Mouse (Mus musculus) forebrain, embryonic 13.5 days (tissue): ENCODE measurements around the gene Nod1. TPM values are rescaled to one million over a fixed set of nuclear protein-coding genes. Genes with fewer than 3 reads are reported as not detected.

Experiments
- ATAC-seq: fragments of 200-750 bp; cut with Nextera tagmentation; 2 replicates; pipeline ENCODE4 v1.8.0; 2017
- H3K27ac ChIP-seq: fragments of 300-500 bp; sonication (generic); 2 replicates; pipeline ENCODE4 v1.5.1; 2015; ENCODE audit warnings: inconsistent platforms, mild to moderate bottlenecking, moderate library complexity
- H3K27me3 ChIP-seq: fragments of 300-500 bp; sonication (generic); 2 replicates; pipeline ENCODE4 v1.6.1; 2015; ENCODE audit warnings: mild to moderate bottlenecking, inconsistent platforms
- H3K36me3 ChIP-seq: fragments of 300-500 bp; sonication (generic); 2 replicates; pipeline ENCODE4 v1.6.1; 2015; ENCODE audit warnings: mild to moderate bottlenecking, inconsistent platforms; ENCODE audit not compliant: poor library complexity, severe bottlenecking
- H3K4me1 ChIP-seq: fragments of 300-500 bp; sonication (generic); 2 replicates; pipeline ENCODE4 v1.6.1; 2015; ENCODE audit warnings: inconsistent platforms
- H3K4me2 ChIP-seq: fragments of 300-500 bp; sonication (generic); 2 replicates; pipeline ENCODE4 v1.6.1; 2015; ENCODE audit warnings: inconsistent platforms, mild to moderate bottlenecking, moderate library complexity
- H3K4me3 ChIP-seq: fragments of 300-500 bp; sonication (generic); 2 replicates; pipeline ENCODE4 v1.5.1; 2015; ENCODE audit warnings: mild to moderate bottlenecking, inconsistent platforms
- H3K9ac ChIP-seq: fragments of 300-500 bp; sonication (generic); 2 replicates; pipeline ENCODE4 v1.6.1; 2015; ENCODE audit warnings: mild to moderate bottlenecking, inconsistent platforms
- H3K9me3 ChIP-seq: fragments of 300-500 bp; sonication (generic); replicated peaks from 2 replicates; pipeline ENCODE4 v1.6.1; 2016; ENCODE audit warnings: inconsistent platforms
- WGBS: fragments of 180-500 bp; shearing (Covaris S2); methylation state at CpG from one replicate; pipeline ENCODE4 v1.1.7; 2015; 5-methylcytosine and 5-hydroxymethylcytosine counted together
- polyA plus RNA-seq: library from polyadenylated mRNA; unstranded; fragments of >200 nt; fragmentation: Nextera tagmentation; extraction: Ambion mirVana; gene quantifications from 2 replicates; pipeline ENCODE4 v1.2.1, GENCODE M21; 2015

Nod1 gene
- polyA plus RNA-seq, 1 experiment from 2014 or later = 1.6 TPM

DNA sequence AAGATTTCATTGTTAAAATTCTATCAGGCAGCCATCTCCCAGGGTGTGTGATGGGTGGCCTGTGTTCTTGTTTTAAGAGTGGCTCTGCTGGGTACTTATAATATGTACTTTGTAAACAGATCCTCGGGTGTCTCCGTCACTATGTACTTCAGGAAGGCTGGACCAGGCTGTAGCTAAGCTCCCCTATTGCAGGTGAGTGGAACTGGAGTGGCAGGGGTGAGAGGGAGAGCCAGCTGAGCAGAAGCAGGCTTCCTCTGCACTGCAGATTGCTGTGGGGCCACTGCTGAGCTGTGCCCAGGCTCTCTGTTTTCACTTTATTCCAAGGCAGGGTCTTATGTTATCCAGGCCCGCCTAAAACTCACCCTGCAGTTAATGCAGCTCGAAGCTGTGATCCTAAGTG, 30.0 kb upstream of the Nod1 start:
- WGBS = 80% methylated on average over 4 of the region's 4 CpGs

DNA sequence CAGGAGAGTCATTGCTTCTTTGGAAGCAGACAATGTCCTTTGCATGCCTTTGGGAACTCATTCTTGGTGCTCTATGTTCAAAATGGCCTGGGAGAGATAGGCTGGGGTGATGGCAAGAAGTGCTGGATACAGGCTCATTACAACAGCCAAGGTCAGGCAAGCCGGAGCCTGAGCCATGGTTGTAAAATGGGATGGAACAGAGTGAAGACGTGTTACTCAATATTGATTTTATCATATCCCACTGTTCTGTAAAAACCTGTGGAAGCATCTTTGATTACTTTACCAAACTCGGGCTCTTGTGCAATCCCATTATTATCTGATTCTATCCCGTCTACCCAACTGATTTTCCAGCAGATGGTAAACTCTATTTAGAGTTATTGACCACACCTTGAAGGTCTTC, 28.9 kb upstream of the Nod1 start:
- Histone ChIP-seq H3K27me3 (peaks cover 31% of the 10 kb centered on the region), H3K4me2 (no peak overlapping the region), H3K27ac (no peak overlapping the region), H3K36me3 (no peaks in the 10 kb centered on the region), H3K4me1 (no peaks in the 10 kb centered on the region), H3K9ac (no peak overlapping the region), H3K9me3 (no peaks in the 10 kb centered on the region), H3K4me3 (no peak overlapping the region)
- 88% methylated on average over 4 of the region's 4 CpGs for WGBS
- ATAC-seq = no peak

More for the DNA sequence above, 30.0 kb upstream of the Nod1 start:
- H3K4me1 ChIP-seq = no peaks in the 10 kb centered on the region
- no peak overlapping the region for H3K4me3 ChIP-seq
- peaks cover 40% of the 10 kb centered on the region for H3K27me3 ChIP-seq
- no peaks in the 10 kb centered on the region for H3K36me3 ChIP-seq
- H3K9me3 ChIP-seq = no peaks in the 10 kb centered on the region
- H3K4me2 ChIP-seq = no peak overlapping the region
- no peak overlapping the region for H3K27ac ChIP-seq
- no peak for ATAC-seq
- H3K9ac ChIP-seq = no peak overlapping the region

DNA sequence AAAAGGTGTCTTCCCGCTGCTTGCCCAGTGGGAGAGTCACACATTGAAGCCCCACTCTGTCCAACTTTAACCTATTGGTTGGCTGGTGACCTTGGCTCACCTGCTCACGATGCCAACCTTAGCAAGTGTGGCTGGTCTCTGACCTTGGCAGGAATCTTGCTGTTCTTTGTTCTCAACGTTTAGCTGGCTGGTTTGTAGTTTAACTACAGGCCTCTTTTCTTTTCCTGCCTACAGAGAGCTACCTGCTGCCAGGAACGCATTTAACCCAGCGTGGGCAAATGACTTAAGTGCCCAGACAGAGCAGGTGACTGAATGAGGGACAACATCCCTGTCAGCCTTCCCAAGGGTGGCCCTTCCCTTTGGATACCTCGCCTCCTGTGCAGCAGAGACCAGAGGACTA, 25.3 kb upstream of the Nod1 start:
- Histone ChIP-seq H3K4me1 (peaks cover 4% of the 10 kb centered on the region; the same call in 1 of the 2 replicates), H3K4me2 (no peak overlapping the region), H3K27ac (no peak overlapping the region), H3K36me3 (no peaks in the 10 kb centered on the region), H3K4me3 (no peak overlapping the region), H3K27me3 (peaks cover 16% of the 10 kb centered on the region), H3K9ac (no peak overlapping the region), H3K9me3 (no peaks in the 10 kb centered on the region)
- WGBS = 76% methylated on average over 6 of the region's 6 CpGs
- ATAC-seq = no peak

DNA sequence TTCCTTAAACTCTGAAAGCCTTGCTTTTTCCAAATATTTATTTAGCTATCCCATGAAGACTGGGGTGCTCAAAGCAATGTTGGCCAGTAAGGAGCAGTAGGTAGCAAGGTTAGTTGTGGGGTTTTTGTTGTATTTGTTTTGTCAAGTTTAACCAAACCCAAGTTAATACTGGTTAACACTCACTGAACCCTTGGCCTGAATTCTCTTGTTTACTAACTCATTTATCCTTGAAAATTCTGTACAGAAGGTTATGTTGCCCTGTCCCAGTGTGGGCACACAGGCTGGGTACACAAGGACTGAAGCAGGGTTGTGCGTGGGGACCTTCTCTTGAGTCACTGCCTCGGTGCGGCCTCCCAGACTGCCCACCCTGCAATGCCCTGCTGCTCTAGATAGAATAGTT, 23.9 kb upstream of the Nod1 start:
- no peaks in the 10 kb centered on the region for H3K9me3 ChIP-seq
- peaks cover 13% of the 10 kb centered on the region; the same call in 1 of the 2 replicates for H3K27me3 ChIP-seq
- WGBS = 92% methylated on average over 3 of the region's 3 CpGs
- no peak overlapping the region for H3K9ac ChIP-seq
- peaks cover 10% of the 10 kb centered on the region; the same call in 1 of the 2 replicates for H3K4me1 ChIP-seq
- H3K4me2 ChIP-seq = no peak overlapping the region
- no peak overlapping the region for H3K27ac ChIP-seq
- no peak for ATAC-seq
- no peak overlapping the region for H3K4me3 ChIP-seq
- no peaks in the 10 kb centered on the region for H3K36me3 ChIP-seq

DNA sequence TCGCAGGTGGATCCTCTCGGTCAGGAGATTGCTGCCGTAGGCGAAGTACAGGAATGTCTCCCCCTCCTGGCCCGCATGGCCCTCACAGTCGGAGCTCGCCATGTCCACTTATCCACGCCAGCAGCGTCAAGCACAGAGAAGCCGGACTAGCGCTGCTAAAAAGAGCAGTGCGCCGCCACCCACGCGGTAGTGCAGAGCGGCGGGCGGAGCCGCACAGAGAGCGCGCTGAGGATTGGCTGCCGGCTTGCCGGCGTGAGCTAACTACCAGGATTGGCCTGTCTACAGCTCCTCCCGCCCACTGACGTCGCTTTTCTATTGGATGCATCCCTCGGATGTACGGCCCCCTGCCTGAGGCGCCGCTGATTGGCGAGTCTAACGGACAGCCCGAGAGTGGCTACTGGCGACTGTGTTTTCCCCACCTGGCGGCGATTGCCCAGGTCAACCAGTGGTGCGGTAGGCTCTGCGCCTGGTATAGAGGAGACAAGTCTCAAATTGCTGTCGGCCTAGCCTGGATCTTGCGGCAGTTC, 20.4 kb upstream of the Nod1 start, which contains the start of gene Ggct:
Ggct (minus strand) TSS at position 217 of the 527 bp plus-strand sequence.
- H3K27ac ChIP-seq = no peak within 1 kb of the TSS
- H3K36me3 ChIP-seq = no peaks in the 10 kb centered on the region
- H3K4me2 ChIP-seq = peak within 1 kb of the TSS; percentile 94
- H3K9me3 ChIP-seq = no peaks in the 10 kb centered on the region
- H3K4me3 ChIP-seq = peak within 1 kb of the TSS; percentile 57
- under 1% methylated on average over 41 of the region's 41 CpGs for WGBS
- H3K9ac ChIP-seq = peak within 1 kb of the TSS; percentile 74
- H3K27me3 ChIP-seq = 0 out of 2 replicates have a peak, but pooled peaks cover 15% of the 10 kb centered on the region
- peaks cover 10% of the 10 kb centered on the region; the same call in 1 of the 2 replicates for H3K4me1 ChIP-seq
- peak; percentile 100 for ATAC-seq

DNA sequence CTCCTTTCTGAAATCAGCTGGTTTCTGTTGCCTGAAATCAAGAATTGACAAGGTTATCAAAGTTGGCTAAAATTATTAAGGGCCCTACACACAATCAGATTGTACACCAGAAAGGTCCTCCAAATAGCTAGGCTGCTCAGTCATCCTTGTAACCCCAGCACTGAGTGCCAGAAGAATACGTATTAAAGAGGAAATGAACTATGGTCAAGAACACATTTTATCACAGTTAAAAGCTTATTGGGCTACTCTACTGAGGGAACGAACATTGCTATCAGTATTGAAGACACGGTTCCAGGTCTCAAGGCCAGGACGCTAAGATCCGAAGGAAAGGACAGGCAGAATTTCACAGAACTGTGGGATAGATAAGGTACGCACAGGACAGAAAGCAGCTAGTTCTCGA, 19.7 kb upstream of the Nod1 start:
- ATAC-seq = no peak
- Histone ChIP-seq H3K36me3 (no peaks in the 10 kb centered on the region), H3K4me3 (peak overlapping the region; percentile 57), H3K9me3 (no peaks in the 10 kb centered on the region), H3K27ac (no peak overlapping the region), H3K9ac (peak overlapping the region; percentile 74), H3K4me2 (peak overlapping the region; percentile 94), H3K4me1 (peaks cover 10% of the 10 kb centered on the region; the same call in 1 of the 2 replicates), H3K27me3 (0 out of 2 replicates have a peak, but pooled peaks cover 15% of the 10 kb centered on the region)
- WGBS = 5% methylated on average over 7 of the region's 7 CpGs

DNA sequence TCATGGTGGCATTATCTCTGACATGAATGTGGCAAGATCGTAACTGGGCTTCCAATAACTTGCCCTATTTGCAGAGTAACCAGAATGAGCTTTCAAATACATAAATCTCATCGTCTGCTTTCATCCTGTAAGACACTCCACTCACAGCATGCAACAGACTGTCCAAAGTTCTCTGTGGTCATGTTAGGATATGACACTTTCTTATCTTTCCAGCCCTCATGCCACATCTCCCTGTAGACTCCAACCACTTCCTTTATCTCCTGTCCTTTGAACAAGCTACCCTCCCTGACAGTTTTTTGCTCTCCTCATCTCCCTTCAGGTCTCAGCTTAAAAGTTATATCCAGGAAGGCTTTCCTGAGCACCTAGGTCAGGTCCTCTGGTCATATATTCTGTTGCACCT, 18.8 kb upstream of the Nod1 start:
- Histone ChIP-seq H3K9ac (no peak overlapping the region), H3K27ac (no peak overlapping the region), H3K27me3 (0 out of 2 replicates have a peak, but pooled peaks cover 15% of the 10 kb centered on the region), H3K4me2 (no peak overlapping the region), H3K9me3 (no peaks in the 10 kb centered on the region), H3K36me3 (no peaks in the 10 kb centered on the region), H3K4me3 (no peak overlapping the region), H3K4me1 (peaks cover 10% of the 10 kb centered on the region; the same call in 1 of the 2 replicates)
- ATAC-seq = no peak
- WGBS = 92% methylated on average over 2 of the region's 2 CpGs

DNA sequence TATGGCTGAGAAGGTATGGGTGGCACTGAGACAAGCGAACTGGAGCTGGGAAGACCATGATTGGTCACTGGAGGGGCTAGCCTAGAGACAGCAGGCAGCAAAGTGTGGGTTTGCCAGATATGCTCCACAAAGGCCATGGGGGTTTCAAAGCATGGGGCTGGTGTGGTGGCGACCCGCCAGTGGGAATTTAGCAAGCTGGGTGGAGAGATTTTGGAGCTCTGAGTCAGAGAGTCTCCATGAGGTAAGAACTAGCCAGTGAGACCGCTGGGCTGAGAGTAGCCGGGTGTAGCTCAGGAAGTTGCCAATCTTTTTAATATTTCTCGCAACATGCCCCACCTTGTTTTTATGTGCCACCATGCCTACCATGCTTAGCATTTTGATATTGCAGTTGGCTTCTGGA, 15.7 kb upstream of the Nod1 start:
- Histone ChIP-seq H3K4me1 (peaks cover 8% of the 10 kb centered on the region; the same call in 1 of the 2 replicates), H3K4me3 (no peak overlapping the region), H3K27me3 (0 out of 2 replicates have a peak, but pooled peaks cover 12% of the 10 kb centered on the region), H3K27ac (no peak overlapping the region), H3K4me2 (no peak overlapping the region), H3K9me3 (no peaks in the 10 kb centered on the region), H3K36me3 (no peaks in the 10 kb centered on the region), H3K9ac (no peak overlapping the region)
- no peak for ATAC-seq
- WGBS = 98% methylated on average over 6 of the region's 6 CpGs

DNA sequence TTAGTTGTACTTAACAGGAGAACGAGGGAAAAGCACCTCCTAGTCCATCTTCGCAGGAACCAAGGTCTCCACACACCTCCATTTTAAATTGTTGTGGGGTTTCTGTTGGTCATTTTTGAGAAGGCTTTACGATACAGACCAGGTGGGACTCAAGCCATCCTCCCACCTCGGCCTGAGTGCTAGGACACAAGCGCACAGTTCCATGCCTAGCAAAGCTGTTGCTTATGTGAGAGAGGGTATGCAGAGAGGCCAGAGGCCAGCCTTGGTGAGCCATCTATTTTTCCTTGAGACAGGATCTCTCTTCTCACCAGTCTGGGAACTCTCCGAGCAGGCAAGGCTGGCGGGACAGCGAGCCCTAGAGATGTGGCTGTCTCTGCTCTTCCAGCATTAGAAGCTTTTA, 11.7 kb upstream of the Nod1 start:
- Histone ChIP-seq H3K9me3 (no peaks in the 10 kb centered on the region), H3K27me3 (no peaks in the 10 kb centered on the region), H3K9ac (no peak overlapping the region), H3K4me2 (no peak overlapping the region), H3K4me1 (no peaks in the 10 kb centered on the region), H3K27ac (no peak overlapping the region), H3K36me3 (no peaks in the 10 kb centered on the region), H3K4me3 (no peak overlapping the region)
- ATAC-seq = no peak
- 97% methylated on average over 8 of the region's 8 CpGs for WGBS

DNA sequence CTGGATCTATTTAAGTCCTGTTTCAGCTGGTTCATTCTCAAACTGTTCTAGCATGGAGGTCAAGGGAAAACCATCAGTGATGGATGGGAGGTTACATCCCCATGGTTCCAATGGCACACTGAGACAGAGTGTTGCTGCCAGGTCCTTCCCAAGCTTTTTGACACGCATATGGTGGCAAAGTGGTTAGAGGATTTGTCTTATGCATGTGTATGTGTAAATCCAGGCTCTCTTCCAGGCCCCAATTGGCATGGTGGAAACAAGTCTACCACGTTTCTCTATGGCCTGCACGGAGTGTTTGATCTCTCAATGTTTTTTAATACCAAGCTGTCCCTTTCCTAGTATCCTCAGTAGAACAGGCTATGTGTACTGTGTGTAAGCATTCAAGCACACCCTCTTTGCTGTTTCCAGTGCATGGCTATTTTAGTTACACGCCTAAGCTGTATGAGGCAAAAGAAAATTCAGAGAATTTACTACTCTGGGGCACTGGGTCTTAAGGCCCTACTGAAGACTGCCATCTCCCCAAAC, 11.2 kb upstream of the Nod1 start:
- Histone ChIP-seq H3K36me3 (no peaks in the 10 kb centered on the region), H3K9ac (no peak overlapping the region), H3K9me3 (no peaks in the 10 kb centered on the region), H3K27me3 (no peaks in the 10 kb centered on the region), H3K27ac (no peak overlapping the region), H3K4me1 (no peaks in the 10 kb centered on the region), H3K4me2 (no peak overlapping the region), H3K4me3 (no peak overlapping the region)
- no peak for ATAC-seq
- WGBS = 90% methylated on average over 4 of the region's 4 CpGs

DNA sequence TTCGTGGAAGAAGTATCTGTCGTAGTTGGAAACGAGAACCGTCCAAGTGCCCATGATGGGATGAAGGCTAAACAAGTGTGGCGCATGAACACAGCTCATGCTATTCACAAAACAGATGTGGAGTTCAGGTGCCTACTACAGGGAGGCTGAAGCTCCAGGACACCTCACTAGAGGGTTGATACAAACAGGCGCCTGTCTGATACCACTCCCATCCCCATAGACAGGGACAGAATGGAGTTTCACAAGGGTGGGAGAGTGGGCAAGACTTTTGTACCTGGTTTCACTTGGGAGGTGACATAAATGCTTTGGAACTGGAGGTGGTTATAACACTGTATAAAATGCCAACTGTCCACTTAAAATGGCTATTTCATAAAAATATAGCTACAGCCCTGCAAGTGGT, 7.0 kb upstream of the Nod1 start:
- Histone ChIP-seq H3K9ac (no peak overlapping the region), H3K36me3 (no peaks in the 10 kb centered on the region), H3K27me3 (0 out of 2 replicates have a peak, but pooled peaks cover under 1% of the 10 kb centered on the region), H3K27ac (no peak overlapping the region), H3K4me2 (no peak overlapping the region), H3K4me1 (no peaks in the 10 kb centered on the region), H3K4me3 (no peak overlapping the region), H3K9me3 (no peaks in the 10 kb centered on the region)
- ATAC-seq = no peak
- WGBS = 96% methylated on average over 6 of the region's 6 CpGs

DNA sequence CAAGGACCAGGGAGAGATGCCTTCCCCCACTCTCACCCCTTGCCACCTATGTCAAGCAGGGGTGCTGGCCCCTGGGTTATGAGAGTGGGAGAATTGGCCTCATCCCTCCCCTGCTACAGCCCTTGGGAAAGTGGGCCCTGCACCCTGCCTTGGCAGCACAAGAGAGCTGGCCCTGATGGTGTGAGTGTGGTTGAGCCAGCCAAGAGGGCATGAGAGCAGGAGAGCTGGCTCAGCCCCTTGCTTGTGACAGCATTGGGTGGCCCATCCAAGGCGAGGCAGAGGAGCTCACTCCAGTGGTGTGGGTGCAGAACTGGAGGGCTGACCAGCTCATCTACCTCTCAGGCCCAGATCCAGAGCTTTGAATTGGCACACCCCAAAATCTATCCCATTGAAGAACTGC, 3.2 kb upstream of the Nod1 start:
- no peak overlapping the region for H3K27ac ChIP-seq
- no peak overlapping the region for H3K4me2 ChIP-seq
- H3K27me3 ChIP-seq = peaks cover 29% of the 10 kb centered on the region
- ATAC-seq = no peak
- no peaks in the 10 kb centered on the region for H3K9me3 ChIP-seq
- no peaks in the 10 kb centered on the region for H3K36me3 ChIP-seq
- H3K4me3 ChIP-seq = no peak overlapping the region
- no peak overlapping the region for H3K9ac ChIP-seq
- 80% methylated on average over 1 of the region's 1 CpGs for WGBS
- H3K4me1 ChIP-seq = peaks cover 14% of the 10 kb centered on the region

DNA sequence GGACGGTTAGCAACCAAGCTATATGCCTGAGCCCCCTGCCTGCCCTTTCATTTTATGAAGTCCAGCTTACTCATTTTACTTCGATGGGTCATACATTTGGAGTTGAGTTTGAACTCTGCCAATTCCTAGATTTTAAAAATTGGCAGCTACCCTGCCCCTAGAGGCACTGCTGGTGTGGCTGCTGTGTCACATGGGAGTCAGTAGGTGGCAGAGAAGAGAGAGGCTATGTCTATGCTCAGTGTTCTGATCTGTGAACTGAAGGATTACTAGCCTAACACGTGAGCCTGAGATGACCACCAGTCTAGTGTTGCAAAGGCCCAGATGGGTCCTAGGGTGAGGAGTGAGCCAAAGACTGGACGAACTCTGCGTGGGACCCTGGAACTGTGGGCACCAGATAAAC, 2.1 kb upstream of the Nod1 start:
- Histone ChIP-seq H3K9ac (no peak overlapping the region), H3K27ac (no peak overlapping the region), H3K4me3 (no peak overlapping the region), H3K4me2 (no peak overlapping the region), H3K9me3 (no peaks in the 10 kb centered on the region), H3K27me3 (peaks cover 37% of the 10 kb centered on the region), H3K4me1 (peaks cover 14% of the 10 kb centered on the region), H3K36me3 (no peaks in the 10 kb centered on the region)
- no peak for ATAC-seq
- WGBS = 58% methylated on average over 5 of the region's 5 CpGs
